Mouse (Mus musculus) R1 (cell line): Measurements from ENCODE around the gene Slc12a7.
"Not testable (repeated sequence)": the region's sequence is repeated elsewhere in the genome, so short reads cannot be mapped to it uniquely, and the experiment has no call there.

Experiments used
- DNase-seq: peaks from one replicate; pipeline ENCODE4 v3.0.0-alpha.2; 2018; ENCODE audit warnings: low read depth, low spot score

Gene Slc12a7

GRCm38 (mm10) chr13:73732742-73733700 is at the start of gene Slc12a7:
Gene Slc12a7, plus strand, starts transcription at chr13:73733094.
- peak; percentile 81 for DNase-seq

- DNase-seq, result no peak
These were observed 49.2 kb upstream of the Slc12a7 start for GRCm38 (mm10) chr13:73683682-73684081.

GRCm38 (mm10) chr13:73684412-73684811 is 48.5 kb upstream of the Slc12a7 start:
- DNase-seq, result no peak

- no peak for DNase-seq
These were observed 47.4 kb upstream of the Slc12a7 start for GRCm38 (mm10) chr13:73685502-73685901.

- DNase-seq, result no peak
These were observed 45.3 kb upstream of the Slc12a7 start for GRCm38 (mm10) chr13:73687601-73688000.

GRCm38 (mm10) chr13:73688934-73689333 is 44.0 kb upstream of the Slc12a7 start:
- DNase-seq, result no peak

- DNase-seq, result peak; percentile 87
These were observed 40.5 kb upstream of the Slc12a7 start for GRCm38 (mm10) chr13:73692249-73692868.

GRCm38 (mm10) chr13:73693333-73693732 is 39.6 kb upstream of the Slc12a7 start:
- DNase-seq, result no peak

- DNase-seq, result no peak
These were observed 37.9 kb upstream of the Slc12a7 start for GRCm38 (mm10) chr13:73694972-73695371.

GRCm38 (mm10) chr13:73696529-73696928 is 36.4 kb upstream of the Slc12a7 start:
- no peak for DNase-seq

- DNase-seq, result no peak
These were observed 33.2 kb upstream of the Slc12a7 start for GRCm38 (mm10) chr13:73699714-73700113.

GRCm38 (mm10) chr13:73700554-73700953 is 32.3 kb upstream of the Slc12a7 start:
- DNase-seq, result no peak

- DNase-seq, result no peak
These were observed 31.6 kb upstream of the Slc12a7 start for GRCm38 (mm10) chr13:73701161-73701883.

- DNase-seq, result no peak
These were observed 30.1 kb upstream of the Slc12a7 start for GRCm38 (mm10) chr13:73702776-73703175.

GRCm38 (mm10) chr13:73703486-73703885 is 29.4 kb upstream of the Slc12a7 start:
- not testable (repeated sequence) for DNase-seq

GRCm38 (mm10) chr13:73704694-73705325 is 28.1 kb upstream of the Slc12a7 start, which contains the start of gene Slc6a19:
Gene Slc6a19, minus strand, starts transcription at chr13:73704865.
- no peak for DNase-seq

- DNase-seq, result no peak
These were observed 23.4 kb upstream of the Slc12a7 start for GRCm38 (mm10) chr13:73709491-73709890.

GRCm38 (mm10) chr13:73711221-73711620 is 21.7 kb upstream of the Slc12a7 start:
- no peak for DNase-seq

GRCm38 (mm10) chr13:73711803-73712202 is 21.1 kb upstream of the Slc12a7 start:
- DNase-seq, result no peak

- DNase-seq, result no peak
These were observed 20.7 kb upstream of the Slc12a7 start for GRCm38 (mm10) chr13:73712228-73712627.

- no peak for DNase-seq
These were observed 19.7 kb upstream of the Slc12a7 start for GRCm38 (mm10) chr13:73713204-73713603.
